Comparison of ENCODE assay signal across 8 mouse cellular contexts in genomic region chr7:125766976-125767831, GRCm38 (mm10). TPM values are rescaled to one million over a fixed set of nuclear protein-coding genes. Genes with fewer than 3 reads are reported as not detected.
A peak's percentile ranks its signal among the peaks of the same experiment; 100 is the strongest.
DNase-seq lines count a peak whose midpoint lies in the region; ATAC-seq lines count a peak whose summit lies in the region.

No protein-coding gene starts in this region.

- ATAC-seq in neural tube, embryonic 12.5 days (ENCODE audit: low FRiP score, low read depth) = peak; percentile 71; the same call in 1 of the 2 replicates
- no peak for ATAC-seq in activated CD4-positive, CD25-positive, alpha-beta regulatory T cell, adult 4 months

- no peak overlapping the region; the same call in 1 of the 2 replicates for H3K27ac ChIP-seq in limb, embryonic 10.5 days
- no peak overlapping the region for H3K27ac ChIP-seq in neural tube, embryonic 12.5 days

- 68% methylated on average over 9 of the region's 9 CpGs for WGBS in limb, embryonic 10.5 days
- WGBS in neural tube, embryonic 12.5 days = 72% methylated on average over 9 of the region's 9 CpGs

- no peak overlapping the region for H3K4me3 ChIP-seq in limb, embryonic 10.5 days
- H3K4me3 ChIP-seq in neural tube, embryonic 12.5 days = no peak overlapping the region

- no peaks in the 10 kb centered on the region for H3K27me3 ChIP-seq in limb, embryonic 10.5 days (ENCODE audit: low read depth, poor library complexity, severe bottlenecking)
- no peaks in the 10 kb centered on the region for H3K27me3 ChIP-seq in neural tube, embryonic 12.5 days (replicated peaks)

- peak; percentile 38 for DNase-seq in 416B (ENCODE audit: low read depth)
- DNase-seq in Muller cell, postnatal 12 days (ENCODE audit: inconsistent ontology term) = peak; percentile 40
- DNase-seq in cerebellum, postnatal 36 days = peak; percentile 71 to 73
- DNase-seq in gastrocnemius, adult 8-10 months (ENCODE audit: low spot score in 2 of 2) = peak; percentile 32 to 33
- DNase-seq in kidney, adult 9 months = peak; percentile 48
- peak; percentile 70 for DNase-seq in limb, embryonic 10.5 days (ENCODE audit: low spot score)

- peaks cover 40% of the 10 kb centered on the region for H3K4me1 ChIP-seq in limb, embryonic 10.5 days
- peaks cover 18% of the 10 kb centered on the region for H3K4me1 ChIP-seq in neural tube, embryonic 12.5 days

- peaks cover 18% of the 10 kb centered on the region for H3K36me3 ChIP-seq in limb, embryonic 10.5 days
- H3K36me3 ChIP-seq in neural tube, embryonic 12.5 days = peaks cover 4% of the 10 kb centered on the region; the same call in 1 of the 2 replicates

- no peak overlapping the region for H3K4me2 ChIP-seq in neural tube, embryonic 12.5 days (replicated peaks)

- no peaks in the 10 kb centered on the region for H3K9me3 ChIP-seq in limb, embryonic 10.5 days (replicated peaks)
- no peaks in the 10 kb centered on the region for H3K9me3 ChIP-seq in neural tube, embryonic 12.5 days

- H3K9ac ChIP-seq in neural tube, embryonic 12.5 days = no peak overlapping the region

RNA-seq across cellular contexts. Expression of gene D430042O09Rik, which starts 59.5 kb away (rescaled TPM):
- 1 to 10 TPM; 6.0 to 8.7 (median 7.7) TPM for total RNA-seq in gastrocnemius, adult 8-10 months (2022)
- 9.0 and 9.7 TPM in 2 replicates for polyA plus RNA-seq in limb, embryonic 10.5 days (2016; fragmentation: Nextera tagmentation; extraction: Ambion mirVana)
- 8.7 and 9.7 TPM in 2 replicates for polyA plus RNA-seq in neural tube, embryonic 12.5 days (2016; fragmentation: Nextera tagmentation; extraction: Ambion mirVana)
- 1 to 10 TPM; 4.6 TPM for polyA plus RNA-seq in activated CD4-positive, CD25-positive, alpha-beta regulatory T cell, adult 4 months (2017; shearing (Covaris generic))

RNA-seq across cellular contexts. Expression of gene Gtf3c1, which starts 59.6 kb away (rescaled TPM):
- 10 to 100 TPM; 29.7 to 32.7 (median 30.7) TPM for total RNA-seq in gastrocnemius, adult 8-10 months (2022)
- 44.4 and 50.6 TPM in 2 replicates for polyA plus RNA-seq in limb, embryonic 10.5 days (2016; fragmentation: Nextera tagmentation; extraction: Ambion mirVana)
- 44.9 and 46.8 TPM in 2 replicates for polyA plus RNA-seq in neural tube, embryonic 12.5 days (2016; fragmentation: Nextera tagmentation; extraction: Ambion mirVana)
- polyA plus RNA-seq in activated CD4-positive, CD25-positive, alpha-beta regulatory T cell, adult 4 months (2017; shearing (Covaris generic)) = 10 to 100 TPM; 17.8 to 21.3 TPM
